Mouse (Mus musculus) heart, embryonic 11.5 days (tissue): ENCODE results near the gene Kbtbd4. TPM values are rescaled to one million over a fixed set of nuclear protein-coding genes. Genes with fewer than 3 reads are reported as not detected.

Experiments
- ATAC-seq: fragments of 200-750 bp; cut with Nextera tagmentation; replicated peaks from 2 replicates; pipeline ENCODE4 v1.8.0; 2017; ENCODE audit warnings: moderate library complexity; ENCODE audit not compliant: insufficient number of reproducible peaks, low FRiP score, low TSS enrichment
- H3K27ac ChIP-seq: fragments of 300-500 bp; sonication (generic); 2 replicates; pipeline ENCODE4 v1.5.1; 2014; ENCODE audit warnings: mild to moderate bottlenecking, low read depth, low read length
- H3K27me3 ChIP-seq: fragments of 300-500 bp; sonication (generic); 2 replicates; pipeline ENCODE4 v1.6.1; 2014; ENCODE audit warnings: mild to moderate bottlenecking, low read length, mixed read lengths; ENCODE audit not compliant: control insufficient read depth, insufficient read depth
- H3K36me3 ChIP-seq: fragments of 300-500 bp; sonication (generic); 2 replicates; pipeline ENCODE4 v1.6.1; 2014; ENCODE audit warnings: mild to moderate bottlenecking, low read length, moderate library complexity, mixed read lengths; ENCODE audit not compliant: control insufficient read depth, insufficient read depth
- H3K4me1 ChIP-seq: fragments of 300-500 bp; sonication (generic); 2 replicates; pipeline ENCODE4 v1.6.1; 2014; ENCODE audit warnings: low read length; ENCODE audit not compliant: control insufficient read depth, insufficient read depth
- H3K4me2 ChIP-seq: fragments of 300-500 bp; sonication (generic); 2 replicates; pipeline ENCODE4 v1.6.1; 2014; ENCODE audit warnings: mild to moderate bottlenecking, moderate library complexity
- H3K4me3 ChIP-seq: fragments of 300-500 bp; sonication (generic); 2 replicates; pipeline ENCODE4 v1.5.1; 2014; ENCODE audit warnings: low read depth, low read length
- H3K9ac ChIP-seq: fragments of 300-500 bp; sonication (generic); 2 replicates; pipeline ENCODE4 v1.6.1; 2014; ENCODE audit warnings: mild to moderate bottlenecking, low read depth, low read length, moderate library complexity
- H3K9me3 ChIP-seq: fragments of 300-500 bp; sonication (generic); replicated peaks from 2 replicates; pipeline ENCODE4 v1.6.1; 2016; ENCODE audit warnings: low read length; ENCODE audit not compliant: control insufficient read depth
- WGBS: fragments of 180-500 bp; shearing (Covaris S2); extraction: QIAGEN DNeasy Blood & Tissue Kit; methylation state at CpG from one replicate; pipeline ENCODE4 v1.1.7; 2014; ENCODE audit not compliant: insufficient replicate concordance; 5-methylcytosine and 5-hydroxymethylcytosine counted together
- polyA plus RNA-seq: library from polyadenylated mRNA; unstranded; fragments of >200 nt; fragmentation: Nextera tagmentation; extraction: Ambion mirVana; gene quantifications from 2 replicates; pipeline ENCODE4 v1.2.1, GENCODE M21; 2014

Kbtbd4 gene
- polyA plus RNA-seq: 26.2 and 31.5 TPM in 2 replicates

GRCm38 (mm10) chr2:90904076-90904855 lies at the start of gene Kbtbd4, which contains the start of gene Ndufs3:
Kbtbd4 (plus strand) TSS chr2:90904740.
Ndufs3 (minus strand) TSS chr2:90904827.
- Histone ChIP-seq H3K36me3 (peaks cover 9% of the 10 kb centered on the region; the same call in 1 of the 2 replicates), H3K27me3 (no peaks in the 10 kb centered on the region), H3K4me2 (peak within 1 kb of the TSS; percentile 80), H3K4me3 (peak within 1 kb of the TSS; percentile 97), H3K9ac (peak within 1 kb of the TSS; percentile 99), H3K9me3 (no peaks in the 10 kb centered on the region), H3K27ac (peak within 1 kb of the TSS; percentile 95), H3K4me1 (peaks cover 15% of the 10 kb centered on the region)
- peak; percentile 86 for ATAC-seq
- WGBS: under 1% methylated on average over 43 of the region's 43 CpGs

- WGBS: 94% methylated on average over 2 of the region's 2 CpGs
- no peak for ATAC-seq
- Histone ChIP-seq H3K4me1 (no peaks in the 10 kb centered on the region), H3K9me3 (no peaks in the 10 kb centered on the region), H3K27ac (no peak overlapping the region), H3K9ac (no peak overlapping the region), H3K36me3 (peaks cover 31% of the 10 kb centered on the region), H3K27me3 (no peaks in the 10 kb centered on the region), H3K4me3 (no peak overlapping the region), H3K4me2 (no peak overlapping the region)
Observed at GRCm38 (mm10) chr2:90861486-90861885, 43.1 kb upstream of the Kbtbd4 start.

GRCm38 (mm10) chr2:90864184-90864583 lies 40.4 kb upstream of the Kbtbd4 start:
- H3K4me1 ChIP-seq: peaks cover 8% of the 10 kb centered on the region; the same call in 1 of the 2 replicates
- no peaks in the 10 kb centered on the region for H3K9me3 ChIP-seq
- no peak overlapping the region for H3K4me2 ChIP-seq
- H3K27ac ChIP-seq: no peak overlapping the region
- H3K4me3 ChIP-seq: no peak overlapping the region
- H3K27me3 ChIP-seq: no peaks in the 10 kb centered on the region
- H3K36me3 ChIP-seq: peaks cover 24% of the 10 kb centered on the region
- ATAC-seq: no peak
- H3K9ac ChIP-seq: no peak overlapping the region

- Histone ChIP-seq H3K36me3 (peaks cover 18% of the 10 kb centered on the region), H3K4me2 (no peak overlapping the region), H3K4me1 (peaks cover 28% of the 10 kb centered on the region), H3K4me3 (no peak overlapping the region), H3K27me3 (no peaks in the 10 kb centered on the region), H3K9ac (no peak overlapping the region), H3K9me3 (no peaks in the 10 kb centered on the region), H3K27ac (no peak overlapping the region)
- ATAC-seq: peak; percentile 71; the same call in 1 of the 2 replicates
- WGBS: 23% methylated on average over 3 of the region's 3 CpGs
Observed at GRCm38 (mm10) chr2:90866524-90866923, 38.0 kb upstream of the Kbtbd4 start.

- no peak overlapping the region for H3K4me3 ChIP-seq
- peaks cover 37% of the 10 kb centered on the region for H3K4me1 ChIP-seq
- H3K27me3 ChIP-seq: no peaks in the 10 kb centered on the region
- peak overlapping the region; percentile 88 for H3K27ac ChIP-seq
- peak; percentile 88 for ATAC-seq
- H3K4me2 ChIP-seq: peak overlapping the region; percentile 46
- peak overlapping the region; percentile 39 for H3K9ac ChIP-seq
- 9% methylated on average over 4 of the region's 4 CpGs for WGBS
- H3K9me3 ChIP-seq: no peaks in the 10 kb centered on the region
- peaks cover 7% of the 10 kb centered on the region for H3K36me3 ChIP-seq
Observed at GRCm38 (mm10) chr2:90870136-90870601, 34.4 kb upstream of the Kbtbd4 start.

- Histone ChIP-seq H3K27me3 (no peaks in the 10 kb centered on the region), H3K9ac (peak overlapping the region; percentile 24; the same call in 1 of the 2 replicates), H3K4me2 (no peak overlapping the region), H3K4me3 (no peak overlapping the region), H3K36me3 (no peaks in the 10 kb centered on the region), H3K4me1 (peaks cover 37% of the 10 kb centered on the region), H3K27ac (peak overlapping the region; percentile 88), H3K9me3 (no peaks in the 10 kb centered on the region)
- no peak for ATAC-seq
- 59% methylated on average over 8 of the region's 8 CpGs for whole genome bisulfite sequencing
Observed at GRCm38 (mm10) chr2:90871180-90871961, 33.2 kb upstream of the Kbtbd4 start.

- H3K4me2 ChIP-seq: no peak overlapping the region
- no peaks in the 10 kb centered on the region for H3K36me3 ChIP-seq
- H3K27ac ChIP-seq: no peak overlapping the region
- H3K4me1 ChIP-seq: peaks cover 31% of the 10 kb centered on the region
- H3K27me3 ChIP-seq: no peaks in the 10 kb centered on the region
- no peak for ATAC-seq
- 87% methylated on average over 1 of the region's 1 CpGs for WGBS
- H3K9ac ChIP-seq: no peak overlapping the region
- no peaks in the 10 kb centered on the region for H3K9me3 ChIP-seq
- H3K4me3 ChIP-seq: no peak overlapping the region
Observed at GRCm38 (mm10) chr2:90874025-90874424, 30.5 kb upstream of the Kbtbd4 start.

GRCm38 (mm10) chr2:90875239-90875638 lies 29.3 kb upstream of the Kbtbd4 start:
- Histone ChIP-seq H3K9ac (no peak overlapping the region), H3K27ac (no peak overlapping the region), H3K36me3 (no peaks in the 10 kb centered on the region), H3K9me3 (no peaks in the 10 kb centered on the region), H3K4me1 (peaks cover 34% of the 10 kb centered on the region), H3K4me2 (no peak overlapping the region), H3K27me3 (no peaks in the 10 kb centered on the region), H3K4me3 (no peak overlapping the region)
- ATAC-seq: no peak
- 65% methylated on average over 2 of the region's 2 CpGs for whole genome bisulfite sequencing
